Mouse (Mus musculus): ENCODE measurements around the gene Ccdc183. TPM values are rescaled to one million over a fixed set of nuclear protein-coding genes. Genes with fewer than 3 reads are reported as not detected.

Gene Ccdc183
- total RNA-seq, 2 experiments from 2014 or later: not detected

Other genes starting within 250 kb of the Ccdc183 start
- 1 to 10 TPM; 1.4 to 1.8 TPM for gene Sapcd2, start 245.4 kb downstream of the Ccdc183 start, total RNA-seq (2021)
- gene Entpd2, start 221.8 kb downstream of the Ccdc183 start, total RNA-seq (2021): 10 to 100 TPM; 13.6 to 13.8 TPM
- 100 to 1,000 TPM; 328 to 341 TPM for gene Npdc1, start 218.3 kb downstream of the Ccdc183 start, total RNA-seq (2021)
- under 1 TPM; 0.21 to 0.56 TPM for gene Fut7, start 194.4 kb downstream of the Ccdc183 start, total RNA-seq (2021)
- 100 to 1,000 TPM; 155 to 165 TPM for gene Abca2, start 189.0 kb downstream of the Ccdc183 start, total RNA-seq (2021)
- 1 to 10 TPM in 1 of 2 experiments, not detected in 1; 1.5 TPM for gene Clic3, start 160.8 kb downstream of the Ccdc183 start, total RNA-seq (2021)
- 10 to 100 TPM; 64.5 to 69.1 TPM for gene Paxx, start 156.6 kb downstream of the Ccdc183 start, total RNA-seq (2021)
- gene Ptgds, start 147.6 kb downstream of the Ccdc183 start, total RNA-seq (2021): 1,000 to 10,000 TPM; 2,769 to 3,095 TPM
- gene Lcn12, start 123.8 kb downstream of the Ccdc183 start, total RNA-seq (2021): not detected
- 100 to 1,000 TPM; 105 to 114 TPM for gene Fbxw5, start 116.9 kb downstream of the Ccdc183 start, total RNA-seq (2021)
- under 1 TPM; 0.52 to 0.74 TPM for gene C8g, start 116.0 kb downstream of the Ccdc183 start, total RNA-seq (2021)
- gene Traf2, start 70.7 kb downstream of the Ccdc183 start, total RNA-seq (2021): 10 to 100 TPM; 11.6 to 11.9 TPM
- 100 to 1,000 TPM; 199 to 203 TPM for gene Edf1, start 59.8 kb downstream of the Ccdc183 start, total RNA-seq (2021)
- gene Mamdc4, start 42.8 kb downstream of the Ccdc183 start, total RNA-seq (2021): 1 to 10 TPM; 1.1 to 1.3 TPM
- gene Phpt1, start 42.5 kb downstream of the Ccdc183 start, total RNA-seq (2021): 10 to 100 TPM; 60.3 to 63.0 TPM
- gene Ajm1, start 35.9 kb downstream of the Ccdc183 start, total RNA-seq (2021): 10 to 100 TPM; 85.6 to 86.3 TPM
- 100 to 1,000 TPM; 146 to 150 TPM for gene Rabl6, start 9.2 kb downstream of the Ccdc183 start, total RNA-seq (2021)
- 10 to 100 TPM; 21.7 to 23.1 TPM for gene Tmem141, start 4.3 kb upstream of the Ccdc183 start, total RNA-seq (2021)
- under 1 TPM; 0.66 to 0.79 TPM for gene Fcna, start 10.4 kb upstream of the Ccdc183 start, total RNA-seq (2021)
- gene Lcn8, start 35.4 kb upstream of the Ccdc183 start, total RNA-seq (2021): not detected
- gene Lcn5, start 40.3 kb upstream of the Ccdc183 start, total RNA-seq (2021): not detected
- not detected for gene Lcn6, start 59.1 kb upstream of the Ccdc183 start, total RNA-seq (2021)
- gene Lcn10, start 65.0 kb upstream of the Ccdc183 start, total RNA-seq (2021): not detected
- gene Obp2a, start 82.4 kb upstream of the Ccdc183 start, total RNA-seq (2021): not detected
- 10 to 100 TPM; 89.7 to 94.0 TPM for gene Bmyc, start 89.1 kb upstream of the Ccdc183 start, total RNA-seq (2021)
- not detected for gene Obp2b, start 119.3 kb upstream of the Ccdc183 start, total RNA-seq (2021)
- gene Lcn3, start 147.9 kb upstream of the Ccdc183 start, total RNA-seq (2021): not detected
- gene Lcn11, start 159.3 kb upstream of the Ccdc183 start, total RNA-seq (2021): not detected
- gene Gm13539, start 164.6 kb upstream of the Ccdc183 start, total RNA-seq (2021): not detected
- gene Glt6d1, start 198.2 kb upstream of the Ccdc183 start, total RNA-seq (2021): not detected
- gene Lcn9, start 205.5 kb upstream of the Ccdc183 start, total RNA-seq (2021): not detected
- not detected for gene Sohlh1, start 229.6 kb upstream of the Ccdc183 start, total RNA-seq (2021)
- 100 to 1,000 TPM; 118 to 130 TPM for gene Kcnt1, start 246.1 kb upstream of the Ccdc183 start, total RNA-seq (2021)